Comparison of ENCODE assay signal across 13 mouse cellular contexts in genomic region chr4:48680214-48680613, GRCm38 (mm10). TPM values are rescaled to one million over a fixed set of nuclear protein-coding genes. Genes with fewer than 3 reads are reported as not detected.
DNase-seq lines count a peak whose midpoint lies in the region; ATAC-seq and TF ChIP-seq lines count a peak whose summit lies in the region.
"Had no signal": no experiment of that assay in that cellular context is flagged by ENCODE, and none has a peak within 500 bp of the region (broad histone marks: within the 10 kb centered on the region; RNA-seq: fewer than 3 reads in every experiment).

No protein-coding gene starts in this region.

- no peak overlapping the region for H3K27ac ChIP-seq in heart, embryonic 16.5 days (ENCODE audit: low read length)
- H3K27ac ChIP-seq in lung, postnatal 0 days (ENCODE audit: low read length): no peak overlapping the region
- no peak overlapping the region for H3K27ac ChIP-seq in intestine, embryonic 14.5 days (ENCODE audit: low read depth)
- H3K27ac ChIP-seq: liver, embryonic 13.5 days had no signal

- no peaks in the 10 kb centered on the region for H3K36me3 ChIP-seq in heart, embryonic 16.5 days (ENCODE audit: control insufficient read depth, insufficient read depth)
- no peaks in the 10 kb centered on the region for H3K36me3 ChIP-seq in lung, postnatal 0 days (ENCODE audit: insufficient read depth, low read length)
- H3K36me3 ChIP-seq in intestine, embryonic 14.5 days (ENCODE audit: control insufficient read depth, insufficient read depth, low read length): peaks cover 10% of the 10 kb centered on the region; the same call in 1 of the 2 replicates
- H3K36me3 ChIP-seq: liver, embryonic 13.5 days had no signal

- no peak for TF ChIP-seq CTCF in lung, postnatal 0 days (IDR thresholded peaks at IDR 0.05)
- no peak for TF ChIP-seq CTCF in lung, adult 2 months (IDR thresholded peaks at IDR 0.05; ENCODE audit: insufficient read depth, low read length)

- 34% methylated on average over 7 of the region's 7 CpGs for WGBS in heart, embryonic 16.5 days
- WGBS in lung, postnatal 0 days: 49% methylated on average over 7 of the region's 7 CpGs
- WGBS in lung, adult 2 months: 56% methylated on average over 7 of the region's 7 CpGs
- 53% methylated on average over 7 of the region's 7 CpGs for WGBS in intestine, embryonic 14.5 days

- no peak for ATAC-seq in heart, embryonic 16.5 days (replicated peaks; ENCODE audit: extremely low read depth, insufficient read depth, low FRiP score)
- peak; percentile 7; the same call in 1 of the 2 replicates for ATAC-seq in lung, postnatal 0 days
- peak; percentile 38; the same call in 1 of the 2 replicates for ATAC-seq in intestine, embryonic 14.5 days (replicated peaks; ENCODE audit: low FRiP score, low TSS enrichment, low read depth)
- ATAC-seq: midbrain, embryonic 16.5 days had no signal

- no peaks in the 10 kb centered on the region for H3K9me3 ChIP-seq in heart, embryonic 16.5 days (replicated peaks; ENCODE audit: control insufficient read depth, low read length)
- H3K9me3 ChIP-seq in lung, postnatal 0 days (ENCODE audit: low read length): no peaks in the 10 kb centered on the region
- H3K9me3 ChIP-seq in intestine, embryonic 14.5 days (ENCODE audit: control insufficient read depth, low read length): no peaks in the 10 kb centered on the region
- H3K9me3 ChIP-seq: liver, embryonic 13.5 days had no signal

- H3K4me2 ChIP-seq in heart, embryonic 16.5 days (ENCODE audit: low read depth, low read length): peak overlapping the region; percentile 49; the same call in 1 of the 2 replicates
- peak overlapping the region; percentile 8; the same call in 1 of the 2 replicates for H3K4me2 ChIP-seq in lung, postnatal 0 days (replicated peaks; ENCODE audit: low read depth, low read length)
- H3K4me2 ChIP-seq in intestine, embryonic 14.5 days (ENCODE audit: low read length): peak overlapping the region; percentile 41

- no peak overlapping the region for H3K4me3 ChIP-seq in heart, embryonic 16.5 days (ENCODE audit: low read length)
- H3K4me3 ChIP-seq in lung, postnatal 0 days (ENCODE audit: low read depth, low read length): no peak overlapping the region
- H3K4me3 ChIP-seq in lung, adult 2 months (replicated peaks; ENCODE audit: extremely low read depth, low read depth, low read length): no peak overlapping the region
- no peak overlapping the region for H3K4me3 ChIP-seq in intestine, embryonic 14.5 days (ENCODE audit: low read depth, low read length)
- H3K4me3 ChIP-seq: liver, embryonic 13.5 days had no signal

- DNase-seq in heart, adult 9 months (ENCODE audit: low spot score in 2 of 2): no peak
- DNase-seq in lung, postnatal 0 days (ENCODE audit: low spot score): no peak
- DNase-seq in lung, adult 2 months: no peak
- peak; percentile 67 for DNase-seq in intestine, embryonic 14.5 days (ENCODE audit: low spot score)
- DNase-seq in yolk sac, embryonic 10.5 days (ENCODE audit: low spot score): peak; percentile 40
- DNase-seq in layer of hippocampus, adult 9-11 months: no peak
- DNase-seq: cerebellum, adult 11 months; kidney, adult 18-20 months; right cerebral cortex, postnatal 4 days; thymus, adult 2 months had no signal

- peaks cover 8% of the 10 kb centered on the region; the same call in 1 of the 2 replicates for H3K4me1 ChIP-seq in heart, embryonic 16.5 days (ENCODE audit: control insufficient read depth, insufficient read depth, low read length)
- no peaks in the 10 kb centered on the region; the same call in 1 of the 2 replicates for H3K4me1 ChIP-seq in lung, postnatal 0 days (ENCODE audit: insufficient read depth, low read depth, low read length)
- H3K4me1 ChIP-seq in lung, adult 2 months (ENCODE audit: control insufficient read depth, insufficient read depth, low read length): 0 out of 2 replicates have a peak, but pooled peaks cover 2% of the 10 kb centered on the region
- peaks cover 4% of the 10 kb centered on the region; the same call in 1 of the 2 replicates for H3K4me1 ChIP-seq in intestine, embryonic 14.5 days (replicated peaks; ENCODE audit: control insufficient read depth, insufficient read depth, low read length)

- no peak overlapping the region for H3K9ac ChIP-seq in heart, embryonic 16.5 days (ENCODE audit: low read length)
- H3K9ac ChIP-seq in lung, postnatal 0 days (replicated peaks; ENCODE audit: low read depth): no peak overlapping the region
- H3K9ac ChIP-seq in intestine, embryonic 14.5 days (ENCODE audit: low read length): no peak overlapping the region
- H3K9ac ChIP-seq: liver, embryonic 13.5 days had no signal

- no peak for TF ChIP-seq POLR2A in lung, adult 2 months (IDR thresholded peaks at IDR 0.05; ENCODE audit: borderline replicate concordance, extremely low read depth, low read depth, low read length)

- no peak for TF ChIP-seq EP300 in lung, postnatal 0 days (IDR thresholded peaks at IDR 0.05)

- no peaks in the 10 kb centered on the region for H3K27me3 ChIP-seq in heart, embryonic 16.5 days (ENCODE audit: control insufficient read depth, insufficient read depth, low read length)
- no peaks in the 10 kb centered on the region for H3K27me3 ChIP-seq in lung, postnatal 0 days (replicated peaks; ENCODE audit: insufficient read depth, low read length)
- H3K27me3 ChIP-seq in intestine, embryonic 14.5 days (replicated peaks; ENCODE audit: control insufficient read depth, insufficient read depth, low read length): no peaks in the 10 kb centered on the region
- H3K27me3 ChIP-seq: liver, embryonic 13.5 days had no signal

RNA-seq across cellular contexts. Expression of gene Cavin4, which starts 16.9 kb away (rescaled TPM):
- polyA plus RNA-seq in heart, embryonic 16.5 days (2015; fragmentation: Nextera tagmentation; extraction: Ambion mirVana): 20.8 and 27.6 TPM in 2 replicates
- polyA plus RNA-seq in lung, postnatal 0 days (2015; fragmentation: Nextera tagmentation; extraction: Ambion mirVana): 0.55 and 0.93 TPM in 2 replicates
- 0.17 and 1.5 TPM in 2 replicates for polyA plus RNA-seq in lung, adult 2 months (2012; rRNA removed)
- polyA plus RNA-seq in intestine, embryonic 14.5 days (2014; fragmentation: Nextera tagmentation; extraction: Ambion mirVana): 0.81 and 0.89 TPM in 2 replicates

Comparison
In these comparisons a context has a peak if more than half of its experiments do, and no peak if none do; other contexts are left out.
1. DNase-seq: peak in intestine, embryonic 14.5 days (single experiment) and yolk sac, embryonic 10.5 days (single experiment); none in heart, adult 9 months (0 of 2), lung, postnatal 0 days (single experiment), lung, adult 2 months (single experiment) and layer of hippocampus, adult 9-11 months (single experiment).
2. Peak in every context shown above with its lines, with median percentiles within 50 percentile points of each other: H3K4me2 ChIP-seq.